ENCODE assay signal across 13 mouse cellular contexts in genomic region chr2:25258887-25259286, GRCm38 (mm10). TPM values are rescaled to one million over a fixed set of nuclear protein-coding genes. Genes with fewer than 3 reads are reported as not detected.
DNase-seq lines count a peak whose midpoint lies in the region; ATAC-seq and TF ChIP-seq lines count a peak whose summit lies in the region.
"Had no signal": no experiment of that assay in that cellular context is flagged by ENCODE, and none has a peak within 500 bp of the region (broad histone marks: within the 10 kb centered on the region; RNA-seq: fewer than 3 reads in every experiment).

No protein-coding gene starts in this region.

- H3K9ac ChIP-seq in liver, adult 2 months (ENCODE audit: low read depth, low read length): no peak overlapping the region
- H3K9ac ChIP-seq in ES-Bruce4 (ENCODE audit: low read depth, poor library complexity, severe bottlenecking): no peak overlapping the region
- H3K9ac ChIP-seq: embryonic facial prominence, embryonic 13.5 days; liver, embryonic 15.5 days had no signal

- ATAC-seq in CD4-positive, CD25-positive, alpha-beta regulatory T cell, adult 4 months: no peak
- ATAC-seq: activated CD4-positive, CD25-positive, alpha-beta regulatory T cell, adult 4 months; forebrain, embryonic 14.5 days had no signal

- peak; percentile 63 for DNase-seq in CD4-positive, CD25-positive, alpha-beta regulatory T cell, adult 2 months (ENCODE audit: low read depth, low spot score)
- DNase-seq in liver, adult 2 months (ENCODE audit: extremely low read depth, low read depth, low spot score): no peak
- DNase-seq in liver: no peak
- DNase-seq in layer of hippocampus, postnatal 14 days (ENCODE audit: low spot score in 2 of 2): no peak
- no peak for DNase-seq in layer of hippocampus, postnatal 10 days (ENCODE audit: low spot score in 2 of 2)
- DNase-seq: heart, postnatal 10 days had no signal

- H3K4me3 ChIP-seq in liver, adult 2 months (ENCODE audit: insufficient read depth, low read depth, low read length): no peak overlapping the region
- no peak overlapping the region for H3K4me3 ChIP-seq in ES-Bruce4 (ENCODE audit: low read depth, low read length)
- H3K4me3 ChIP-seq in cortical plate, adult 2 months (ENCODE audit: insufficient read depth, low read length): no peak overlapping the region
- H3K4me3 ChIP-seq: embryonic facial prominence, embryonic 13.5 days; liver, embryonic 15.5 days had no signal

- no peak for TF ChIP-seq POLR2A in liver, adult 2 months (IDR thresholded peaks at IDR 0.05; ENCODE audit: extremely low read depth, insufficient read depth, low read length)
- no peak for TF ChIP-seq POLR2A in ES-Bruce4 (IDR thresholded peaks at IDR 0.05; ENCODE audit: insufficient read depth, low read length)
- no peak for TF ChIP-seq POLR2A in cortical plate, adult 2 months (IDR thresholded peaks at IDR 0.05; ENCODE audit: extremely low read depth, insufficient read depth, low read length)

- H3K27ac ChIP-seq in liver, adult 2 months (replicated peaks; ENCODE audit: insufficient read depth, low read depth, low read length): no peak overlapping the region
- H3K27ac ChIP-seq in ES-Bruce4 (ENCODE audit: insufficient read depth, low read length): no peak overlapping the region
- no peak overlapping the region for H3K27ac ChIP-seq in cortical plate, adult 2 months (ENCODE audit: insufficient read depth, low read length)
- H3K27ac ChIP-seq: embryonic facial prominence, embryonic 13.5 days; liver, embryonic 15.5 days had no signal

- no peak for TF ChIP-seq EP300 in ES-Bruce4 (IDR thresholded peaks at IDR 0.05; ENCODE audit: insufficient read depth, low read depth, low read length)

- peaks cover 14% of the 10 kb centered on the region for H3K4me1 ChIP-seq in liver, adult 2 months (ENCODE audit: control insufficient read depth, insufficient read depth, low read length)
- H3K4me1 ChIP-seq in ES-Bruce4 (ENCODE audit: control insufficient read depth, insufficient read depth, low read length): peaks cover under 1% of the 10 kb centered on the region
- H3K4me1 ChIP-seq in cortical plate, adult 2 months (ENCODE audit: control insufficient read depth, insufficient read depth, low read length): peaks cover 6% of the 10 kb centered on the region; the same call in 1 of the 2 replicates

- no peaks in the 10 kb centered on the region for H3K27me3 ChIP-seq in liver, adult 2 months (ENCODE audit: control insufficient read depth, insufficient read depth, low read length)
- H3K27me3 ChIP-seq in ES-Bruce4 (ENCODE audit: control insufficient read depth, insufficient read depth, low read length, poor library complexity, severe bottlenecking): no peaks in the 10 kb centered on the region

- peak; percentile 39 for TF ChIP-seq CTCF in liver, adult 2 months (IDR thresholded peaks at IDR 0.05; ENCODE audit: low read depth, low read length)
- peak; percentile 23 for TF ChIP-seq CTCF in ES-Bruce4 (IDR thresholded peaks at IDR 0.05; ENCODE audit: low read depth, low read length)
- TF ChIP-seq CTCF in cortical plate, adult 2 months (IDR thresholded peaks at IDR 0.05; ENCODE audit: extremely low read depth, insufficient read depth, low read length): peak; percentile 27; the same call in 1 of the 2 replicates

- peaks cover 11% of the 10 kb centered on the region; the same call in 1 of the 2 replicates for H3K79me2 ChIP-seq in liver, adult 2 months (ENCODE audit: control insufficient read depth, insufficient read depth, low read length)

- no peaks in the 10 kb centered on the region for H3K36me3 ChIP-seq in liver, adult 2 months (ENCODE audit: control insufficient read depth, insufficient read depth, low read length)
- no peaks in the 10 kb centered on the region for H3K36me3 ChIP-seq in ES-Bruce4 (ENCODE audit: control insufficient read depth, insufficient read depth, low read length, poor library complexity, severe bottlenecking)
- H3K36me3 ChIP-seq: embryonic facial prominence, embryonic 13.5 days; liver, embryonic 15.5 days had no signal

- no peaks in the 10 kb centered on the region for H3K9me3 ChIP-seq in ES-Bruce4 (replicated peaks; ENCODE audit: control insufficient read depth, insufficient read depth, low read length, poor library complexity, severe bottlenecking)
- H3K9me3 ChIP-seq: embryonic facial prominence, embryonic 13.5 days; liver, embryonic 15.5 days had no signal

- WGBS in liver, adult 2 months: 76% methylated on average over 2 of the region's 2 CpGs

RNA-seq across cellular contexts. Expression of gene Tprn, which starts 3.5 kb away (rescaled TPM):
- 1 to 10 TPM; 1.8 to 3.8 TPM for polyA plus RNA-seq in CD4-positive, CD25-positive, alpha-beta regulatory T cell, adult 4 months (2017; shearing (Covaris generic))
- 0.55 and 2.6 TPM in 2 replicates for total RNA-seq in liver, adult 2 months (2014; rRNA removed)
- polyA plus RNA-seq in liver, adult 2 months (2012; rRNA removed): 4.2 and 4.3 TPM in 2 replicates
- 12.3 and 16.9 TPM in 2 replicates for polyA plus RNA-seq in ES-Bruce4 (2011; ENCODE audit: insufficient read depth, insufficient read length, low read depth, missing spikeins)
- polyA plus RNA-seq in cortical plate, adult 2 months (2012; rRNA removed): 14.0 and 22.0 TPM in 2 replicates
- total RNA-seq in layer of hippocampus, postnatal 14 days (2021): 10 to 100 TPM; 21.1 to 23.2 TPM
- 10 to 100 TPM; 13.9 to 14.0 TPM for total RNA-seq in layer of hippocampus, postnatal 10 days (2021)

RNA-seq across cellular contexts. Expression of gene Tmem203, which starts 3.6 kb away (rescaled TPM):
- 10 to 100 TPM in 1 of 2 experiments, 1 to 10 TPM in 1; 9.5 to 10.4 TPM for polyA plus RNA-seq in CD4-positive, CD25-positive, alpha-beta regulatory T cell, adult 4 months (2017; shearing (Covaris generic))
- 13.8 and 14.5 TPM in 2 replicates for total RNA-seq in liver, adult 2 months (2014; rRNA removed)
- polyA plus RNA-seq in liver, adult 2 months (2012; rRNA removed): 38.5 and 43.7 TPM in 2 replicates
- polyA plus RNA-seq in ES-Bruce4 (2011; ENCODE audit: insufficient read depth, insufficient read length, low read depth, missing spikeins): 7.6 and 7.7 TPM in 2 replicates
- 33.8 and 36.0 TPM in 2 replicates for polyA plus RNA-seq in cortical plate, adult 2 months (2012; rRNA removed)
- 10 to 100 TPM; 34.3 to 38.0 TPM for total RNA-seq in layer of hippocampus, postnatal 14 days (2021)
- total RNA-seq in layer of hippocampus, postnatal 10 days (2021): 10 to 100 TPM; 35.6 to 39.1 TPM

RNA-seq across cellular contexts. Expression of gene AL732309.1, which starts 12.2 kb away (rescaled TPM):
- 1 to 10 TPM; 5.9 to 7.1 TPM for polyA plus RNA-seq in CD4-positive, CD25-positive, alpha-beta regulatory T cell, adult 4 months (2017; shearing (Covaris generic))
- 2.2 and 3.4 TPM in 2 replicates for total RNA-seq in liver, adult 2 months (2014; rRNA removed)
- polyA plus RNA-seq in liver, adult 2 months (2012; rRNA removed): 4.0 and 7.3 TPM in 2 replicates
- not detected in 2 replicates for polyA plus RNA-seq in ES-Bruce4 (2011; ENCODE audit: insufficient read depth, insufficient read length, low read depth, missing spikeins)
- polyA plus RNA-seq in cortical plate, adult 2 months (2012; rRNA removed): 14.0 and 15.5 TPM in 2 replicates
- 1 to 10 TPM; 3.6 to 3.7 TPM for total RNA-seq in layer of hippocampus, postnatal 14 days (2021)
- 1 to 10 TPM in 1 of 2 experiments, under 1 TPM in 1; 0.45 to 4.0 TPM for total RNA-seq in layer of hippocampus, postnatal 10 days (2021)

RNA-seq across cellular contexts. Expression of gene Ssna1, which starts 13.4 kb away (rescaled TPM):
- polyA plus RNA-seq in CD4-positive, CD25-positive, alpha-beta regulatory T cell, adult 4 months (2017; shearing (Covaris generic)): 100 to 1,000 TPM; 124 to 131 TPM
- 12.7 and 17.6 TPM in 2 replicates for total RNA-seq in liver, adult 2 months (2014; rRNA removed)
- 23.0 and 25.5 TPM in 2 replicates for polyA plus RNA-seq in liver, adult 2 months (2012; rRNA removed)
- 47.4 and 49.1 TPM in 2 replicates for polyA plus RNA-seq in ES-Bruce4 (2011; ENCODE audit: insufficient read depth, insufficient read length, low read depth, missing spikeins)
- 87.9 and 93.2 TPM in 2 replicates for polyA plus RNA-seq in cortical plate, adult 2 months (2012; rRNA removed)
- total RNA-seq in layer of hippocampus, postnatal 14 days (2021): 10 to 100 TPM; 69.1 to 70.1 TPM
- 10 to 100 TPM; 77.2 to 83.4 TPM for total RNA-seq in layer of hippocampus, postnatal 10 days (2021)

RNA-seq across cellular contexts. Expression of gene Anapc2, which starts 13.4 kb away (rescaled TPM):
- polyA plus RNA-seq in CD4-positive, CD25-positive, alpha-beta regulatory T cell, adult 4 months (2017; shearing (Covaris generic)): 10 to 100 TPM; 34.8 to 54.1 TPM
- 24.0 and 24.6 TPM in 2 replicates for total RNA-seq in liver, adult 2 months (2014; rRNA removed)
- polyA plus RNA-seq in liver, adult 2 months (2012; rRNA removed): 45.8 and 52.1 TPM in 2 replicates
- 72.4 and 76.0 TPM in 2 replicates for polyA plus RNA-seq in ES-Bruce4 (2011; ENCODE audit: insufficient read depth, insufficient read length, low read depth, missing spikeins)
- 75.7 and 76.5 TPM in 2 replicates for polyA plus RNA-seq in cortical plate, adult 2 months (2012; rRNA removed)
- total RNA-seq in layer of hippocampus, postnatal 14 days (2021): 10 to 100 TPM; 66.6 to 72.1 TPM
- 10 to 100 TPM; 82.8 to 85.3 TPM for total RNA-seq in layer of hippocampus, postnatal 10 days (2021)
